Mouse (Mus musculus) megakaryocyte, embryonic 14.5 days (primary cell): ENCODE data around the gene Nfam1.

Source experiments
- FLI1 ChIP-seq: IDR thresholded peaks from 2 replicates; pipeline ENCODE4 v1.6.1; 2012; ENCODE audit warnings: low read length, inconsistent platforms, mixed read lengths
- GATA1 ChIP-seq: IDR thresholded peaks from 3 replicates; pipeline ENCODE4 v1.6.1; 2012; ENCODE audit warnings: mixed read lengths, low read length, inconsistent platforms, borderline replicate concordance

DNA sequence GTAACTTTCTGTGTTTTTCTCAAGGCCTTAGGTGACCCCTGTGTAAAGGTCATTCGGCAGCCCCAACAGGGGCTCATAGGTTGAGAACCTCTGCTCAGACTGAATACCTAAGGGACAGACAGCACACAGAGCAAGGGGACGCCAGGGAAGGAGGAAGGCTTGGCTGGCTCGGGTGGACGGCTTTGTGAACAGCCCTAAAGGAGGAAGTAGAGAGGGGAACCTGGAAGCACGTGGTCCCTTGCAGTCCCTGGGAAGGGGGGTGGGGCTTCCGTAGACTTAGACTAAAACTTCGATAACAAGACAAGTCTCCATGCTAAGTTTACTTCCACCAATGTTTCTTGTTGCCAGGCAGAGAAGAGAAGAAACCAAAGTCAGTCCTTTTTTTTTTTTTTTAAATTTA is 3.0 kb upstream of the Nfam1 start:
- TF ChIP-seq GATA1, result no peak
- no peak for TF ChIP-seq FLI1
